Mouse (Mus musculus) heart, embryonic 13.5 days (tissue): ENCODE data around the gene Cox7b. TPM values are rescaled to one million over a fixed set of nuclear protein-coding genes. Genes with fewer than 3 reads are reported as not detected.
A peak's percentile ranks its signal among the peaks of the same experiment; 100 is the strongest.
"Not testable (repeated sequence)": the region's sequence is repeated elsewhere in the genome, so short reads cannot be mapped to it uniquely, and the experiment has no call there.

Experiments
- ATAC-seq: fragments of 200-750 bp; cut with Nextera tagmentation; 2 replicates; pipeline ENCODE4 v1.8.0; 2017; ENCODE audit warnings: moderate TSS enrichment; ENCODE audit not compliant: insufficient number of reproducible peaks, low FRiP score, low TSS enrichment; ENCODE audit errors: extremely low read depth
- H3K27ac ChIP-seq: fragments of 300-500 bp; sonication (generic); replicated peaks from 2 replicates; pipeline ENCODE4 v1.5.1; 2015; ENCODE audit warnings: moderate library complexity, mild to moderate bottlenecking, inconsistent platforms
- H3K27me3 ChIP-seq: fragments of 300-500 bp; sonication (generic); replicated peaks from 2 replicates; pipeline ENCODE4 v1.6.1; 2015; ENCODE audit warnings: mild to moderate bottlenecking, inconsistent platforms
- H3K36me3 ChIP-seq: fragments of 300-500 bp; sonication (generic); 2 replicates; pipeline ENCODE4 v1.6.1; 2015; ENCODE audit warnings: mild to moderate bottlenecking, inconsistent platforms
- H3K4me1 ChIP-seq: fragments of 300-500 bp; sonication (generic); 2 replicates; pipeline ENCODE4 v1.6.1; 2015; ENCODE audit warnings: inconsistent platforms
- H3K4me2 ChIP-seq: fragments of 300-500 bp; sonication (generic); 2 replicates; pipeline ENCODE4 v1.6.1; 2015; ENCODE audit warnings: inconsistent platforms, mild to moderate bottlenecking, moderate library complexity
- H3K4me3 ChIP-seq: fragments of 300-500 bp; sonication (generic); 2 replicates; pipeline ENCODE4 v1.5.1; 2015; ENCODE audit warnings: moderate library complexity, mild to moderate bottlenecking, inconsistent platforms
- H3K9ac ChIP-seq: fragments of 300-500 bp; sonication (generic); 2 replicates; pipeline ENCODE4 v1.6.1; 2015; ENCODE audit warnings: inconsistent platforms, mild to moderate bottlenecking, moderate library complexity
- H3K9me3 ChIP-seq: fragments of 300-500 bp; sonication (generic); 2 replicates; pipeline ENCODE4 v1.6.1; 2016; ENCODE audit warnings: inconsistent platforms
- WGBS: fragments of 180-500 bp; shearing (Covaris S2); methylation state at CpG from one replicate; pipeline ENCODE4 v1.1.7; 2015; ENCODE audit warnings: mixed read lengths; 5-methylcytosine and 5-hydroxymethylcytosine counted together
- polyA plus RNA-seq: library from polyadenylated mRNA; unstranded; fragments of >200 nt; fragmentation: Nextera tagmentation; extraction: Ambion mirVana; gene quantifications from 2 replicates; pipeline ENCODE4 v1.2.1, GENCODE M21; 2015

Gene Cox7b
- polyA plus RNA-seq, result 770 and 864 TPM in 2 replicates

GRCm38 (mm10) chrX:106015571-106016322 is at the start of gene Cox7b:
Gene Cox7b (plus strand): TSS chrX:106015700.
- peak within 1 kb of the TSS; percentile 91 for H3K27ac ChIP-seq
- H3K36me3 ChIP-seq, result peaks cover 23% of the 10 kb centered on the region
- peak within 1 kb of the TSS; percentile 68 for H3K4me3 ChIP-seq
- no peaks in the 10 kb centered on the region for H3K9me3 ChIP-seq
- no peaks in the 10 kb centered on the region for H3K27me3 ChIP-seq
- peak within 1 kb of the TSS; percentile 88 for H3K9ac ChIP-seq
- peaks cover 5% of the 10 kb centered on the region; the same call in 1 of the 2 replicates for H3K4me1 ChIP-seq
- no peak for ATAC-seq
- WGBS, result 10% methylated on average over 26 of the region's 26 CpGs
- H3K4me2 ChIP-seq, result peak within 1 kb of the TSS; percentile 65

GRCm38 (mm10) chrX:106001605-106002004 is 13.9 kb upstream of the Cox7b start:
- no peaks in the 10 kb centered on the region for H3K9me3 ChIP-seq
- no peak overlapping the region for H3K4me2 ChIP-seq
- no peak for ATAC-seq
- H3K27me3 ChIP-seq, result no peaks in the 10 kb centered on the region
- H3K27ac ChIP-seq, result no peak overlapping the region
- peaks cover 15% of the 10 kb centered on the region for H3K36me3 ChIP-seq
- no peaks in the 10 kb centered on the region for H3K4me1 ChIP-seq
- 68% methylated on average over 1 of the region's 1 CpGs for WGBS
- H3K9ac ChIP-seq, result no peak overlapping the region
- no peak overlapping the region for H3K4me3 ChIP-seq

DNA sequence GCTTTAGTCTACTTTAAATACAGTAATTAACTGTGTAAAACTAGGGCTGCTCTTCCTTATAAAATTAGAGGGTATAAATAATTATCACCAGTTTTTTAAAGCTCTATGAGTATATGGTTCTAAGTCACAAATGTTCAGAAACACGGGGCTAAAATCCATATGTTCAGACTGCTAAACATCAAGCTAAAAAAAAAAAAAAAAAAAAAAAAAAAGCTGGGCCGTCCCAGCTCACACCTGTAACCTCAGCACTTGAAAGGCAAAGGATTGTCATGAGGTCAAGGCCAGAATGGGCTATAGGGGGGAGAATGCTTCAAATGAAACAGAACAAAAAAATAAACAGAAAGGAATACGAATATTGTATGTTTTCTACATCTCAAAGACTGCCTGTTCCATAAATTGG is 4.7 kb upstream of the Cox7b start:
- Histone ChIP-seq H3K4me2 (peak overlapping the region; percentile 66), H3K27ac (peak overlapping the region; percentile 91), H3K9ac (peak overlapping the region; percentile 82), H3K9me3 (no peaks in the 10 kb centered on the region), H3K27me3 (no peaks in the 10 kb centered on the region), H3K4me1 (peaks cover 17% of the 10 kb centered on the region), H3K4me3 (peak overlapping the region; percentile 62), H3K36me3 (no peaks in the 10 kb centered on the region)
- WGBS, result 13% methylated on average over 3 of the region's 3 CpGs
- ATAC-seq, result no peak

DNA sequence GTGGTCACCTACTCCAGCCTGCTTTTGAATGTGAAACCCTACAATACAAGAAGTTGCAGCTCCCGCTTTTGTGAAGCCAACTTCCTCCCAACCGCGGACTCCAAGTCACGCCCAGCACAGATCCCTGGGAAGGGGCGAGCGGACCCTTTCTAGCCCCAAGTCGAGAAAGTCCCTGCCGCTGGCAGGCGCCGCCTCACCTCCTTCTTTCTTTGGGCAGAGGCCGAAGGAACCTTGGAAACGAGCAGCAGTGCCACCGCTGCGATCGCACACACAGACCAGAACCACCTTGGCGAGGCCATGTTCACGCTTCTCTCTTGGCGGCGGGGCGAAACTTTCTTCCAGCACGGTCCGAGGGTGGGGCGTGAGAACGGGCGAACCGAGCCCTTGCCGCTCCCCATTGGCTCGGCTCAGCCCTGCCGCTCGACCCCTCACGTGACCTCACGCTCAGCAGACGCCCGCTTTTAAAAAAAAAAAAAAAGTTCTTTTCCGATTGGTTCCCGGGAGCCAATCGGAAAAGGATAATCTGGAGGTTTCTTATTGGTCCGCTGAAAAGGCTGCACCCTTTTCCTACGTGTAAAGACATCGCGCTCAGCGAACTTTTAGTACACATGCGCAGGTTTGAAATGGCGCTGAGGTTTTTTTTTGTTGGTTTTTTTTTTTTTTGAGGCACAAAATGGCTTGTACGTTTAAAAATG is 3.9 kb upstream of the Cox7b start, which contains the start of gene Magt1:
Magt1 (minus strand) TSS at position 442 of the 695 bp plus-strand sequence.
- Histone ChIP-seq H3K27me3 (no peaks in the 10 kb centered on the region), H3K4me3 (peak within 1 kb of the TSS; percentile 62), H3K9me3 (no peaks in the 10 kb centered on the region), H3K36me3 (no peaks in the 10 kb centered on the region), H3K4me2 (peak within 1 kb of the TSS; percentile 66), H3K4me1 (peaks cover 17% of the 10 kb centered on the region), H3K9ac (peak within 1 kb of the TSS; percentile 82), H3K27ac (peak within 1 kb of the TSS; percentile 91)
- WGBS, result 10% methylated on average over 41 of the region's 45 CpGs
- ATAC-seq, result peak; percentile 96

DNA sequence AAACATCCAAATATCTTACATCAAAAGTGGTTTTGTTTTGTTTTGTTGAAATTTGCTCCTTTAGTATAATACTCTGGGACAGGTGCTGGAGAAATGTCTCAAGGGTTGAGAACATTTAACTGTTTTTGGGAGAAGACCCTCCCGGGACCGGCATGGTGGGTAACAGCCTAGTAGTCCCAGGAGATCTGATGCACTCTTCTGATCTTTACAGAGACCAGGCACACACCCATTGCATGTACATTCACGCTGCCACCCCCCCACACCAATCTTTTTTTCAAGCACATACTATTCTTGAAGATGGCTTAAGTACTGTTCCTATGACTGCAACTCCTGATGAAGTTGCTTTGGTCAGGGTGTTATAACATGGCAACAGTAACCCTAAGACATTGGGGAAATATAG is 2.9 kb upstream of the Cox7b start:
- no peaks in the 10 kb centered on the region; the same call in 1 of the 2 replicates for H3K36me3 ChIP-seq
- peak overlapping the region; percentile 39 for H3K4me3 ChIP-seq
- H3K9me3 ChIP-seq, result no peaks in the 10 kb centered on the region
- peak overlapping the region; percentile 65 for H3K4me2 ChIP-seq
- no peaks in the 10 kb centered on the region for H3K27me3 ChIP-seq
- H3K9ac ChIP-seq, result peak overlapping the region; percentile 72; the same call in 1 of the 2 replicates
- no peak for ATAC-seq
- peak overlapping the region; percentile 82 for H3K27ac ChIP-seq
- 68% methylated on average over 3 of the region's 3 CpGs for WGBS
- H3K4me1 ChIP-seq, result peaks cover 17% of the 10 kb centered on the region

DNA sequence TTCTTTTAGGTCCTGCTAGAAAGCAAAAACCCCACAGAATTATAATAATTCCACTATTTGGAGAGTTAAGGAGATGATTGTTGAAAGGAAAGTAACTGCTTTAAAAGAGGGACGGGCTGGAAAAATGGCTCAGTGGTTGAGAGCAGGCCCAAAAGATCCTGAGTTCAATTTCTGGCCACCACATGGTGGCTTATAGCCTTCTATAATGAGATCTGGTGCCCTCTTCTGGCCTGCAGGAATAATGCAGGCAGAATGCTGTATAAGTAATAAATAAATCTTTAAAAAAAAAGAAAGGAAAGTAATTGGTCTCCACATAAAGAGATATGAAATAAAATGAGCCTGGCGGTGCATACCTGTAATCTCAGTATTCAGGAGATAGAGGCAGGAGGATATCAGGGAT is 2.3 kb upstream of the Cox7b start:
- H3K4me3 ChIP-seq, result no peak overlapping the region
- ATAC-seq, result no peak
- H3K27ac ChIP-seq, result no peak overlapping the region
- no peaks in the 10 kb centered on the region for H3K27me3 ChIP-seq
- no peak overlapping the region for H3K9ac ChIP-seq
- no peak overlapping the region for H3K4me2 ChIP-seq
- H3K9me3 ChIP-seq, result no peaks in the 10 kb centered on the region
- peaks cover 2% of the 10 kb centered on the region; the same call in 1 of the 2 replicates for H3K36me3 ChIP-seq
- 24% methylated on average over 2 of the region's 2 CpGs for WGBS
- H3K4me1 ChIP-seq, result peaks cover 17% of the 10 kb centered on the region

- Histone ChIP-seq H3K4me1 (peaks cover 10% of the 10 kb centered on the region), H3K4me3 (peak overlapping the region; percentile 68; the same call in 1 of the 2 replicates), H3K4me2 (peak overlapping the region; percentile 65), H3K36me3 (peaks cover 15% of the 10 kb centered on the region)
- not testable (repeated sequence) for H3K27me3 ChIP-seq, ATAC-seq, H3K27ac ChIP-seq, H3K9ac ChIP-seq, H3K9me3 ChIP-seq
- 53% methylated on average over 2 of the region's 2 CpGs for WGBS
Observed at GRCm38 (mm10) chrX:106014741-106015377, 641 bp upstream of the Cox7b start.

DNA sequence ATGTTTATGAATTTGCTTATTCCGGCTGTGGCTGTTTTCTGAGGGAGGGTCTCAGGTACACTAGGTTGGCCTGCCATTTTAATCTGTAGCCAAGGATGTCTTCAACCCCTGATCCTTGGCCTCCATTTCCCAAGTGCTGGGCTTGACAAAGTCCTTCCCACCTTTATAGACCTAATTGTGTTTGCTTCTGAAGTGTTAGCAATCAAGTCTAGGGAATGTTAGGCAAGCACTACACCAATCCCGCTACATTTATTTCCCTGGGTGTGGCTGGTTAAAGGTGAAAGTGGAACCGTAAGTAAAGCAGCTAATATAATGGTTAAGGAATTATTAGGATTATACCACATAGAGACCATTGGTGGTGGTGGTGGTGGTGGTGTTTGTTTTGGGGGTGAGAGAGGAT is 1.6 kb downstream of the Cox7b start:
- ATAC-seq, result no peak
- H3K4me1 ChIP-seq, result peaks cover 5% of the 10 kb centered on the region; the same call in 1 of the 2 replicates
- H3K9ac ChIP-seq, result peak overlapping the region; percentile 73
- H3K4me3 ChIP-seq, result peak overlapping the region; percentile 68
- peak overlapping the region; percentile 65 for H3K4me2 ChIP-seq
- 66% methylated on average over 3 of the region's 3 CpGs for WGBS
- H3K36me3 ChIP-seq, result peaks cover 35% of the 10 kb centered on the region
- H3K9me3 ChIP-seq, result no peaks in the 10 kb centered on the region
- H3K27me3 ChIP-seq, result no peaks in the 10 kb centered on the region
- H3K27ac ChIP-seq, result no peak overlapping the region

DNA sequence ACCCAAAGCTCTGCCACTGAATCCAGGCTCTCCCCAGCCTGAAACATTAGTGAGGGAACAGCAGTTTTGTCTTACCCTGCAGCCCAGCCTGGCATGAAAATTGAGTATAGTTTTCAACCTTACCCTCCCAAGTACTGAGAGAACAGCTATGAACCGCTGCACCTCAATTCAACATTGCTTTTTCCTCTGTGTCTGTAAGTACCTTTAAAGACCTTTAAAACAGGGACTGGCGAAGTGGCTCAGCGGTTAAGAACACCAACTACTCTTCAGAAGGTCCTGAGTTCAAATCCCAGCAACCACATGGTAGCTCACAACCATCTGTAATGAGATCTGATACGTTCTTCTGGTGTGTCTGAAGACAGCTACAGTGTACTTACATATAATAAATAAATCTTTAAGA is 2.0 kb downstream of the Cox7b start:
- 88% methylated on average over 4 of the region's 4 CpGs for WGBS
- peak overlapping the region; percentile 65 for H3K4me2 ChIP-seq
- peaks cover 37% of the 10 kb centered on the region for H3K36me3 ChIP-seq
- no peak for ATAC-seq
- peaks cover 5% of the 10 kb centered on the region; the same call in 1 of the 2 replicates for H3K4me1 ChIP-seq
- no peaks in the 10 kb centered on the region for H3K9me3 ChIP-seq
- peak overlapping the region; percentile 68 for H3K4me3 ChIP-seq
- no peak overlapping the region for H3K27ac ChIP-seq
- no peak overlapping the region for H3K9ac ChIP-seq
- no peaks in the 10 kb centered on the region for H3K27me3 ChIP-seq

GRCm38 (mm10) chrX:106026418-106027342 is 11.2 kb downstream of the Cox7b start, which contains the start of gene Atp7a:
Gene Atp7a (plus strand): TSS chrX:106027276.
- 11% methylated on average over 36 of the region's 36 CpGs for WGBS
- Histone ChIP-seq H3K9ac (peak within 1 kb of the TSS; percentile 85), H3K4me3 (peak within 1 kb of the TSS; percentile 60), H3K4me1 (peaks cover 7% of the 10 kb centered on the region), H3K27me3 (no peaks in the 10 kb centered on the region), H3K4me2 (peak within 1 kb of the TSS; percentile 67), H3K9me3 (no peaks in the 10 kb centered on the region), H3K36me3 (peaks cover 12% of the 10 kb centered on the region; the same call in 1 of the 2 replicates), H3K27ac (peak within 1 kb of the TSS; percentile 78)
- ATAC-seq, result peak; percentile 94
